Mouse (Mus musculus): Measurements from ENCODE around the gene Cuzd1.

The Cuzd1 gene

DNA sequence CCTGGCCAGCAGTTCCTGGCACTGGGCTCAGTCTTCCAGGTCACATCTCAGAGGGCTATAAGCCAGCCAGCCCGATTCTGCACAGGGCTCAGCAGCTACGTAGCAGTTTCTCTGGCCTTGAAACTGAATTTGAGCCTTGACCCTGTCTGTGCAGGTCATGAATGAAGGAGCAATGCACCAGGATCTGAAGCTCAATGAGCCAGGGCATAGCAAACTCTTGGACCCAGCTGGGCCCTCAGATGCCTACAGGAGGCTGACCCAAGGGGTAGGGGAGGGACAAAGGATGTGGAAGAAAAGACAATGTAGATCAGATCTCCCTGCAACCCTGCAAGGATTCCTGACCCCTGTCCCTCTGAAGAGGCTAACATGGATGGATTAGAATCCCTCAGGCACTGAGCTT is at the start of gene Cuzd1:
Gene Cuzd1, minus strand, starts transcription at position 101 of the 400 bp plus-strand sequence.
- no peak for ATAC-seq (ENCODE audit: low TSS enrichment)

DNA sequence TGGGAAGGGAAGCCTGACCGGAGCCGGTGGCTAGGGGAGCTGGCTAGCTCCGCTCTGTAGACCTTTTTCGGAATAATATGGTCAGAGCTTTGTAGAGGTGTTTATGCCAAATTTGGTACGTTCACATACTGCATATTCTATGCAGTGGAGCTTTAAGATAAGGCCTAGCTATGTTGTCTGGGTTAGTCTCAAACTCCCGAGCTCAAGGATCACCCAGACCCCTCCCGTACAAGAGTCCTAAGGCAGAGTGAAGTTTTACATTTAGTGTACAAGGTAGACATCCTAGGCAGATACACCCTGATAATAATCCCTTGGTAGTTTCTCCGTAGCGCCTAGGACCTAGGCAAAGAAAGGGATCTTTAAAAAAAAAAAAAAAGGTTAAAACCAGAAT is 49.4 kb upstream of the Cuzd1 start:
- ATAC-seq (ENCODE audit: low TSS enrichment), result peak; percentile 50; the same call in 1 of the 2 replicates

DNA sequence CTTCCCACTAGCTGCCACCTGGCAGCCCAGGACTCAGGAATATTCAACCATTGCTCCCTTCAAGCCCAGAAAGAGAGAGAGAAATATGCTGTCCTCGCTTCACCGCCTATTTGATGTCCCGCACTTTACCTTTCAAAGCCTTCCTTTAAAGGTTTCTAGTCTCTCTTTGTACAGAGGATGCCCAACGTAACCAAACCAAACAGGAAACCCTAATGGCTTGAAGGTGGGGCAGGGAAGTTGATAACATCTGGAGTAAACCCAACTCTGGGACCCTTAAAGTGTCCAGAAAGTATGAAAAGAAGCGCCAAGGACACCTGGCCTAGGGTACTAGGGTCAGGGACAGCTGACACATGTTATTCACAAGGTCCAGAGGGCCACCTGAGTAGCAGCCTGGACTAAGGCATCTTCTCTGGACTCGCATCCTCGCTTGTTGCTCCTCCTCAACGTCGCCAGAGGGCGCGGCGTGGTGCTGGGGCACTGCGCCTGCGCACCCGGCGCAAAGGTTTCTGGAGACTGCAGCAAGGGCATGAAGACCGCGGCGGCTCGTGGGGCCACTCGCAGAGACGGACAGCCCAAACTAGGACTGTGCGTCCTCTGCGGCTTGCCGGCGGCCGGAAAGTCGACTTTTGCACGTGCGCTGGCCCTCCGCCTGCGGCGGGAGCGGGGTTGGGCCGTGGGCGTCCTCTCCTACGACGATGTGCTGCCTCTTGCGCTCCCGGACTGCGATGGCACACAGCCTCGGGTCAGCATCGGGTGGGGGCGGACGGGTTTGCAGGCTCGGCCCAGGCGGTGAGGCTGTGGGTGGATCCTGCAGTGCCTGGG is 48.8 kb upstream of the Cuzd1 start, which contains the start of gene Pstk:
Gene Pstk, plus strand, starts transcription at position 494 of the 822 bp plus-strand sequence.
- ATAC-seq (ENCODE audit: low TSS enrichment), result peak; percentile 95

DNA sequence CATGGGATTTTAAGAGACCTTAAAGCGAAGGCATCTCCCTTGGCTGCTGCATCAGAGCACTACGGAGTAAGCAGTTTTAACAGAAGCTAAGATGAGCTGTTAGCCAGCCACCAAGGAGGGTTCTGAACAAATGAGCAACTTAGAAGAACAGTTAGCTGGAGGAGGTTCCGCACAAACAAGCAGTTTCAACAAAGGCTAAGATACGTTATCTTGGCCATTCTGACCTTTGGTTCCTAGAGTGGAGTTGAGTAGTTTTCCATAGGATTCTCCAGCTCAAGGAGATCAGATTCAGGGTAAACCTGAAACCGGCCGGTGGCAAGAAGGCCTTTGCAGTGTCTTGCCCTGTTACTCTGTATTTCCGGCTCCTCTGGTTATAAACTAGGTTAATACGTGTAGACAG is 42.0 kb upstream of the Cuzd1 start:
- ATAC-seq (ENCODE audit: low TSS enrichment), result no peak

DNA sequence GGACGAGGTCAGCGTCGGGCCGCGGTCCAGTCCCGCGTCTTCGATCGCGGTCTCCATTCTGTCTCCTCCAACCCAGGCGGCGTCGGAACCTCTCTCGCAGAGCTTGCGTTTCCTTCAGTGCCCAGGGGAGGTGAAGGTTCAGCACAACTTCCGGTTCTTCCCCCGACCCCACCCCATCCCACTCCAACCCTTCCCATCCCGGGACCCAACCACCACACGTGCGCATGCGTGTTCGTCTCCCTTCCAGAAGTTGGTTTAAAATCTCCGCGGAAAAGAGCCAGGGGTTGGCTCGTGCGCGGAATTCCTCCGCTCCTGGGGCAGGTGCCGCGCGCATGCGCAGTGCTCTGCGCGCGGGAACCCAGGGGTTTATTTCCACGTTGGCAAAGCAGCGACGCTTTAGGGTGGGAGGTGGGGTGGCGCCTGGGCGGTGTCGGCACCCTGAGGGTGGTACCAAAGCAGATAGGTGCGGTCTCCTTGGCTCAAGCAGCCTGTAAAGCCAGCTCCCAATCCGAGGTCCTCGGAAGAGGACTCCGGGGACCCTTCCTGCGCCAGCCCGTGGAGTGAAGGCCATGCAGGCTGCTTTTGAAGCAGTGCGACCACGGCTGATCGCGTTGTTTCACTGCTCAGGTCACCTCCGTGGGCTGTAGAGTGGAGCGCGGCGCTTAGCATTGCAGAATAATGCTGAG is 40.7 kb upstream of the Cuzd1 start, which contains the start of gene 2310057M21Rik:
Gene 2310057M21Rik, minus strand, starts transcription at position 145 of the 686 bp plus-strand sequence.
- ATAC-seq (ENCODE audit: low TSS enrichment), result peak; percentile 95

DNA sequence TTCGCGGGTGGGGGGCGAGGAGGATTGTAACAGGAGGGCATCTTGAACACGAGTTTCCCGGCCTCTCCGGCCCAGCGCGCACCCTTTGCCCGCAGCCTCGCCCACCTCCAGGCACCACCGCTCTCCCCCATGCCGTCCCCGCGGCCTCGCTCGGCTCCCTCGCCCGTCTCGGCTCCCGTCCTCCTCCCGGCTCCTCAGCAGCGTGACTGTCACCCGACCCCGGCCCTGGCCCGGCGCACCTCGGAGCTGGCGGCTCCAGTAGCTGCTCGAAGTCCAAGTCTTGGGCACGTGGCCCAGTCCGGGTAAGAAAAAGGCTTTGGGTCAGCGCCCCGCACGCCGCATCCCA is 40.1 kb upstream of the Cuzd1 start:
- ATAC-seq (ENCODE audit: low TSS enrichment), result peak; percentile 55

DNA sequence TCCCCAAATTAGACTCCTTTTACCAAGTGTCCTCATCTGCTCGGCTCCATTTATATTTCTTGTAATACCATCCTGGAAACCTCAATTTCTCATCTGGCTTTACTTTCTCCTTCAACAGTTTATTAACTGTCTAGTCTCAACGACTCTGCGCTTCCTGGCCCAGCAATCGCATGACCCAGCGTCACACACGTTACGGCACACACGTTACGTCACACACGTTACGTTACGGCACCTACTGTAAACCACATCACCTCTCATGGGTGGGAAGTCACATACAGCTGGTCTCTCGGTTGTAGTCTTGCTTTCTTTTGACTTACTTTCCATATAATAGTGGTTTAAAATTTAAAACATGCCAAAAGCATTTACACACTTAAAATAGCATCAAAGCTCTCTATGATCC is 34.0 kb upstream of the Cuzd1 start:
- no peak for ATAC-seq (ENCODE audit: low TSS enrichment)

DNA sequence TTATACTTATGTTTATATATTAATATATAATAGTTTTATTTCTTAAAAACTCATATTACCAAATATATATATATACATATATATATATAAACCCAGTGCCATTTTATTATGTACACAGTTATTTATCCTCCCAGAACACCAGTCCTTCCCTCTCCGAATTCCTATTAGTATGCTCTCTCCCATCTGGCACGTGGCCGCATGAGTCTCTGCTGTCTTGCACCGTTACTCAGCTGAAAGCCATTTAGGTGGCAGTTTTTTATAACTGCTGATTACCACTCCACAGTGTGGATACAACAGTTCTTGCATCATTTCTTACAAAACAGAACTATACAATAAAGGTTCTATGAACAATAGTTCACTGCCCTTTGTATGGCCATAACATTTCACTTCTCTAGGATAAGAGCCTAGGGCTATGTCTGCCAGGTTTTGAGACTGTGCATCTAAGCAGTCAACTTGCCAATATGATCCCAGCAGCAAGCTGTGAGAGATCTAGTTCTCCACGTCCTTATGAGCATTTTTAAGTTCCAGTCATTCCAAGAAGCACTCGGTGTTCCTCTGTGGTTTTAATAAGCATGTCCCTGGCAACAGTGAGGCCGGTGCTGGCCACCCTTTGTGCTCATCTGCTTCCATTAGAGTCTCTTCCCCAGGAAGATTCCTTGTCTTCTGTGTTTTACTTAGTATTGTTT is 23.9 kb upstream of the Cuzd1 start:
- 0 out of 2 replicates have a peak, but pooled peaks have one; percentile 38 for ATAC-seq (ENCODE audit: low TSS enrichment)

DNA sequence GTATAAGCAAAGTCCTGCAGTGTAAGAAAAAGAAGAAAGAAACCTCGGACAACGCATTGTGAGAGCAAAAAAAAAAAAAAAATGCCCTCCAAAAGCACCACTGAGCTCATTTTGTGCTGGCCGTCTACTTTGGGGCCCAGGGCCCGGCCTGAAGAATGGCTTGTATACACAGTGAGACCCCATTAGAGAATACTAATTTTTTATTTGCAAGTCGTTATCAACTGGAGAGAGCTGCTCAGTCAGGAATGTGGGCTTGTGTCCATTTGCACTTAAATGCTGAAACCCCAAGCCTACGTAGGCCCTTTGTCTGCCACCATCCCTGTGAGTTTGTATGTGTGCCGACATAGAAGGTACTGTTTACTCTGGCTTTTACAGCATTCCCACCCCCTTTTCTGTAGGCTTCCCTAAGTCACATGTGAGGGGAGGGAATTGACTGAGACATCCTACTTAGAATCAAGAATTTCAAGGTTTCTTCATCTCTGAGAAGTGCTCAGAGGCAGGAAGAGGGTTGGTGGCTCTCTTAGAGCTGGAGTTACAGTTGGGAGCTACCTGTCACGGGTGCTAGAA is 15.5 kb upstream of the Cuzd1 start:
- ATAC-seq (ENCODE audit: low TSS enrichment), result no peak

DNA sequence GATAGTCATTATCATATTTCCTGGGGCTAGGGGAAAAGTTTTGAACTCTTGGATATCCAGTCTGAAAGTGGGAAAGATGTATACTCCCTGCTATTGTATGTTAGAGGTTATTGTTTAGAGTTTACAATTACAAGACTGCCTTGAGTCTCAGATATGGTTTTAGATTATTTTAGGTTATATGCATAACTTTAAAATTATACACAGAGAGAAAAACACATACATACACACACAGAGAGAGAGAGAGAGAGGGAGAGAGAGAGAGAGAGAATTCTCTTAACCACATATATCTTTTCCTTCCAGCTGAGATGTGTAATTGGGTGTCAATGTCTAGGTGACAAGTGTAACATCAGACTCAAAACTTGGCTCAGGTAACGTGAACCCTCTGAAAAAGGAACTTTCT is 11.5 kb upstream of the Cuzd1 start, which contains the start of gene Fam24a:
Gene Fam24a, plus strand, starts transcription at position 301 of the 400 bp plus-strand sequence.
- no peak for ATAC-seq (ENCODE audit: low TSS enrichment)

DNA sequence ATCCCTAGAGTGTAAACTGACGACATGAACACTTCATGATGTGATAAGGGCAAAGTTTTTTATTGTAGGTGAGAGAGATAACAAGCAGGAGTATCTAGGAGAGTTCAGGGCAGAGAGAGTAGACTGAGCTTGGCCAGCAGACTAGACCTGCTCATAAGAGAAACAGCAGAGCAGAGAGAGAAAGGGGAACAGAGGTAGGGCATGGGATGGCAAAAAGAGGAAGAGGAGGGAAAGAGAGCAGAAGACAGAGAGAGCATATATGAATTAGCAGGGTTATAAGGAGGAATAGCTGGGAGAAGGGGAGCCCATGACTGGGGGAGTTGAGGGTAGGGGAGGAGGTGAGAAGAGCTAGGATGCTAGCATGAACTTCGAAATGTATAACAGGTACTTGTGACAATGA is 9.6 kb upstream of the Cuzd1 start:
- ATAC-seq (ENCODE audit: low TSS enrichment), result no peak

DNA sequence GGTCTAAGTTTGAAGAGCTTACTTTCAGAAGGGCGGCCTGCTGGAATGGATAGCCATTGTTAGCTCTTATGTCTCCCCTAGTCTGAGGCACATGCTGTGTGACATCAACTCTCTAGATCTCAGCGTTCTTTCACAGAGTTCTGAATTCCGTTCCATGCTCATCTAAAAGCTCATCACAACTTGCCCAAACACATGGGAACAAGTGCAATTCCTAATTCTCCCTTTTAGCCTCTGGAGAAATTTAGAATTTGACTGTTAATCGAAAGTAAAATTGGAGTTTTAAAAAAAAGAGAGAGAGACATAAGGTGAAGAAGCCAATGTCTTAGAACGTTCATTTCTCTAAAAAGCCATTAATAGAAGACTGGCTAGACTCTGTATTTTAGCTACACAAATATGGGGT is 7.3 kb upstream of the Cuzd1 start, which contains the start of gene Fam24b:
Gene Fam24b, minus strand, starts transcription at position 101 of the 400 bp plus-strand sequence.
- ATAC-seq (ENCODE audit: low TSS enrichment), result no peak

DNA sequence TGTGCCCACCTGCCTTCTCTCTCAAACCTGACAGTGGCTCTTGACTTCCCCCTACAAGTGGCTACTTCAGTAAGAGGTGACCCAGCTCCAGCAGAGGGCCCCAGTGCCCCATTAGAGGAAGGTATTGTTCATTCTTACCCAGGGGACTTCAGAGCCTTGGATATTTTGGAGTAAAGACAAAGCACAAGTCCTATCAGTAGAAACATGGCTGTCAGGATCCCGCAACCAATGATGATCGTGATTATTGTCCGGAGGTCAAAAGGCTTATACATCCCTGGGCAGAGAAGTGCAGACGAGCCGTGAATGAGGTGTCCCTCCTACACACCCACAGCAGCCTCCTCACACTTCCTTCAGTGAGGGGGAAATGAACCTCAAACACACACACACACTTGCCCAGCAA is 5.0 kb upstream of the Cuzd1 start:
- no peak for ATAC-seq (ENCODE audit: low TSS enrichment)

DNA sequence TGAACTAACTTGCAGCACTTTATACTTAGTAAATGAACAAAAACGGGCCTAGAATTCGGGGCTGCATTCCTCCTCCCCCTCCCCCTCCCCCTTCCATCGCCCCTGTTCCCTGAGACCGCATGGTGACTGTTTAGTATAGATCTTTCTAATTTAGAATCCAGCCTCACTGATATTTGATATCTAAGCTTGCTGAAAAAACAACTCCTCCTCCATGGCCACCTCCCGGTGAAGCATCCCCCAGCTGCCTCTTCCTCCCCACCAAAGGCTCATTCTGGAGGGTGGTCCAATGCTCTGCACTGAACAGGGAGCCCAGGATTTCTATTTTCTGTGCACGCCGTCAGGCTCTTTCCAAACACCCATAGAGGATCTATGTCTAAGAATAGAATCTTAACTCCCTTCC is 3.8 kb downstream of the Cuzd1 start:
- peak; percentile 62 for ATAC-seq (ENCODE audit: low TSS enrichment)

DNA sequence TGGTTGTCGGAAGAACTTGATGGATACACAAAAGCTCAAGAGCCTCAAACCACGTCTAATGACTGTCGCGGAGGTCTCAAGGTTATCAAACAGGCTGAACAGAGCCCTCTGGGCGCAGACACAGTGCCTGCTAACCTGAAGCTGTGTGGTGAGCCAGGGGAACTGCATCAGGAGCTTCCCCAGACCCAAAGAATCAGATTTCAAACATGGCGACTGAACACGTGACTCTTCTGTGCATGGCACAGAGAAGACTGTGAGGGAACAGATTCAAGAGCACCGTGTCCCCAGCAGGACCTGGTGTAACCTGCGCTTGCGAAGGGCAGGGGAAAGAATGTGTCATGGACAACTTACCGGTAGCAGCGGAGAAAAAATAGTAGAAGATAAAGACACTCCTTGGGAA is 4.5 kb downstream of the Cuzd1 start:
- no peak for ATAC-seq (ENCODE audit: low TSS enrichment)

DNA sequence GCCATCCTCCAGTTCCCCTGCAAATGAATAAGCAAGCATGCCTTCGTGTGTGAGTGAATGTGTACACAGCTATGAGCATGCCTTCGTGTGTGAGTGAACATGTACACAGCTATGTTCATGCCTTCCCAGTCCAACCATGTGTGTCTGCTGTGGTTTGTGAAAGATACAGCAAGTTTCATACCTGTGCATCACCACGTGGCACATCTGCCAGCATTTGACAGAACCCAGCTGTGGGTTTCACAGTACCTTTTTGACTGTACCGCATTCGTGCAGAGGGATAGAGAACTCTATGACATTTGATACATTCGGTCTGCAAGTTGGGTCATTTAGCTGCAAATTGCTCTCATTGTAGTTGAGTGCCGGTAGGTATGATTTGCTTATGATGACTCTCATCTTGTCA is 7.6 kb downstream of the Cuzd1 start:
- ATAC-seq (ENCODE audit: low TSS enrichment), result no peak

DNA sequence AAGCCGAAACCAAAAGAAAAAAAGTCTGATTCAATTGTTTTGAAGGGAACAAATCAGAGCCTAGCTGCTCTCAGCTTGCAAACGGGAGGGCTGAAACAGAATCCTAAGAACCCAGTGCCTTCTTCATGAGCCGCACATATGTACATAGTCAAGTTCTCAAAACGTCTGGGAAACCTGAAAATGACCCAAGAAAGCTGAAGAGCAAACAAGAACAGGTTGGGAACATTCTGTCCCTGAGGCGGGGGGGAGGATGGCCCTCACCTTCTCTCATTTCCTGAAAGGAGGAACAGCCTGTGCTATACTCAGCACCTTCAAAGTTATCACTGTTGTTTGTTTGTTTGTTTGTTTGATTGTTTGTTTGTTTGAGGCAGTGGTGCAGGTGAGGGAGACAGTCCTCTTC is 15.4 kb downstream of the Cuzd1 start:
- no peak for ATAC-seq (ENCODE audit: low TSS enrichment)

DNA sequence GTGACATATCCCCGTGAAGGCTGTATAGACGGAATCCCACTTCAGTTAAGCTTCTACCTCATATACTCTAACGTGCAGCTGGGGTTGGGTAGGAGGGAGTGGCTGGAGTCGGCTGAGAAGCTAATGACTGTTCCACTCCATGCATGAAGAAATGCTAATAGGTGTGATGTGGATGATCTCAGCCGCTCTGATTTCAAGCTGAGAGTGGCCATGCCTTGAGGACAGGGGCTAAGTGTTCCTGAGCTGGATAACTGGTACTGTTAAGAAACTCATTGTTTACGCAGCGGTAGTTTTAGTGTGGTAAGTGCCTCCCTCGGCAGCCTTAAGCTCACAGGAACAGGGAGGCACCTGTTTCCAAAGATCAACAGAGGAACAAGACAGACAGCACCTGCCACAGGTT is 18.8 kb downstream of the Cuzd1 start:
- ATAC-seq (ENCODE audit: low TSS enrichment), result no peak

DNA sequence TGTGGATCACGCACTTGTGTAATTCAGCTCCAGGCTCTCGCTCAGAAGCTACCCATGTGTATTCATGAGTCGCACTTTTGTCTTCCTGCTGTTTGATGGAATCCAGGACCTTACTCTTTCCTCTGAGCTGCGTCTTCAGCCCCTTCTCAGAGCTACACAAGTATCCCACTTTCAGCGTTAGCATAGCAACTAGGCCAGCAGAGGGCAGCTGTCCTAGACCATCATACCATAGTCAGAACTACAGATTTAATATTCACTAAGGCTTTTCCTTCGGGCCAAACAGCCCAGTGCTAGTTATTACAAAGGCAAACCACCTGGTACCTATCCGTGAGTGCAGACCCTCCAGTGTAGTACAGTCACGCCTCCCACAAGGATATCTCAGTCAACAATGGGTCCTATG is 24.9 kb downstream of the Cuzd1 start:
- no peak for ATAC-seq (ENCODE audit: low TSS enrichment)

DNA sequence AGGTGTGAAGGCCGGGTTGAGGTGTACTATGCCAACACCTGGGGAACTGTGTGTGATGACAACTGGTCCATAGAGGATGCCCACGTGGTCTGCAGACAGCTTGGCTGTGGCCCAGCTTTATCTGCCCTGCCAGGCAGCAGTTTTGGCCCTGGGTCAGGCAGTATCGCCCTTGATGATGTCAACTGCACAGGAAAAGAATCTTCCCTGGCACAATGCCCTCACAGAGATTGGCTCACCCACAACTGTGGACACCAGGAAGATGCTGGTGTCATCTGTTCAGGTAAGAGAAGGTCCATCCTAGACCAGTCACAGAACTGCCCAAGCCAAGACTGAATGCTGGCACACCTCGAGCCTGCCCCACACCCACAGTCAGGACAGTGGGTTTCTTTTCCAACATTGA is 56.2 kb downstream of the Cuzd1 start:
- ATAC-seq (ENCODE audit: low TSS enrichment), result no peak

DNA sequence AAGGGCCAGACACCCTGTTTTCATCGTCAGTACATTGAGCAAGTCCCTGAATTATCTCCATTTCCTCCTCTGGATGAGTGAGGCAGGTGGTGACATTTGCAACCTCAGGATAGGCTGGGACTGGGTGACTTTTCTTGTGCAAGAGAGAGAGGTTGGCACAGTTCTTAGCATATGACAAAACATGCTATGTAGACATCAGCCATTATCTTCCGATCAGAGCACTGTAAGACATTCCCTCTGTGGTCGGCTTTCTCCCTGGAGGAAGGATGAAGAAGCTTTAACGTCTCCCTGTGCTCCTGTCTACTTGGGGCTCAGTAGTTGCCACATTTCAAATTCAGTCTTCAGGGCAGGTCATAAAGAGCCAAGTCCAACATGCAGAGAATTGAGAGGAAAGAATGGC is 57.8 kb downstream of the Cuzd1 start:
- ATAC-seq (ENCODE audit: low TSS enrichment), result no peak

DNA sequence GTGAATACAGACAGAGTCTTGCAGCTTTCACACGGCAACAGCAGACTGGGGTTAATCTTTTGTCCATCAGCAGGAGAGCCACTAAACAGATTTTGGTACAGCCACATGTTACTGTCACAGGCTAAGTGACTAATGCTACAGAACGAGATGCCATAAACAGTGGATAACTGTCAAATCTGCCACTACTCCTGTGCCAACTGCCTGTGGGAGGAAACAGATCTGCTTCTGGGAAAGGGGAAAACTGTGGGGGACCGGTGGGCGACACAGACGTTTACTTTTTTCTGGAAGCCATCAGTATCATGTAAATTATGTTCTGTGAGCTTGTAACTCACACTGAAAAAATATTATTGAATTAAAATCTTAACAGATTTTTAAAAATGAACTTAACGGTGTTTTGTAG is 61.1 kb downstream of the Cuzd1 start:
- 0 out of 2 replicates have a peak, but pooled peaks have one; percentile 44 for ATAC-seq (ENCODE audit: low TSS enrichment)

All from frontal cortex, adult (tissue).